Mouse (Mus musculus) layer of hippocampus, adult 9-11 months (tissue): ENCODE data around the gene Rfng.
"Not testable (repeated sequence)": the region's sequence is repeated elsewhere in the genome, so short reads cannot be mapped to it uniquely, and the experiment has no call there.

Source experiments
- DNase-seq: peaks from one replicate; pipeline ENCODE4 v3.0.0; 2022

Gene Rfng

DNA sequence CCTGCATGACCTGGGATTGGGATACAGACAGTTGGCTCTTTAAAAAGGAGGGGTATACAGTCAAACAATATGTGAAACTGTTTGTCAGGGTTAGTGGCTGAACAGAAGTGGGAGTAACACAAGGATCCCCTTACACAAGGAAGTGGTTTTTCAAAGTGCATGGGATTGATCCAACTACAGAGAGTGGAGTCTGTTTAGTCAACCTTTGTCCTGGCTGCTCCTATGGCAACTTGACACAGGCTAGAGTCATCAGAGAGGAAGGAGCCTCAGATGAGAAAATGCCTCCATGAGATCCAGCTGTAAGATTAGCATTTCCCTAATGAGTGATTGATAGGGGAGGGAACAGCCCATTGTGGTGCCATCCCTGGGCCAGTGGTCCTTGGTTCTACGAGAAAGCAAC, 15.8 kb downstream of the Rfng start:
- DNase-seq = no peak

DNA sequence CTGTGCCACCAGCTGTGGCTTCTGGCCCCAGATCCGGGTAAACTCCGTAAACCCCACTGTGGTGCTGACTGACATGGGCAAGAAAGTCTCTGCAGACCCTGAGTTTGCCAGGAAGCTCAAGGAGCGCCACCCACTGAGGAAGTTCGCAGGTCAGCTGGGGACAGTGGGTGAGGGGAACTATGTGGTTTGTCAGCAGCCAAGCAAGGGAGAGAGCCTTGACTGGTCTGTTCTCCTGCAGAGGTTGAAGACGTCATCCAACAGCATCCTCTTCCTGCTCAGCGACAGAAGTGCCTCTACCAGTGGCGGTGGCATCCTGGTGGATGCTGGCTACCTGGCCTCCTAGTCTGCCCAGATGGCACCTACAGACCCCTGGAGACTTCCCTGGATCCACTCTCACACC, 17.0 kb downstream of the Rfng start:
- DNase-seq = not testable (repeated sequence)

DNA sequence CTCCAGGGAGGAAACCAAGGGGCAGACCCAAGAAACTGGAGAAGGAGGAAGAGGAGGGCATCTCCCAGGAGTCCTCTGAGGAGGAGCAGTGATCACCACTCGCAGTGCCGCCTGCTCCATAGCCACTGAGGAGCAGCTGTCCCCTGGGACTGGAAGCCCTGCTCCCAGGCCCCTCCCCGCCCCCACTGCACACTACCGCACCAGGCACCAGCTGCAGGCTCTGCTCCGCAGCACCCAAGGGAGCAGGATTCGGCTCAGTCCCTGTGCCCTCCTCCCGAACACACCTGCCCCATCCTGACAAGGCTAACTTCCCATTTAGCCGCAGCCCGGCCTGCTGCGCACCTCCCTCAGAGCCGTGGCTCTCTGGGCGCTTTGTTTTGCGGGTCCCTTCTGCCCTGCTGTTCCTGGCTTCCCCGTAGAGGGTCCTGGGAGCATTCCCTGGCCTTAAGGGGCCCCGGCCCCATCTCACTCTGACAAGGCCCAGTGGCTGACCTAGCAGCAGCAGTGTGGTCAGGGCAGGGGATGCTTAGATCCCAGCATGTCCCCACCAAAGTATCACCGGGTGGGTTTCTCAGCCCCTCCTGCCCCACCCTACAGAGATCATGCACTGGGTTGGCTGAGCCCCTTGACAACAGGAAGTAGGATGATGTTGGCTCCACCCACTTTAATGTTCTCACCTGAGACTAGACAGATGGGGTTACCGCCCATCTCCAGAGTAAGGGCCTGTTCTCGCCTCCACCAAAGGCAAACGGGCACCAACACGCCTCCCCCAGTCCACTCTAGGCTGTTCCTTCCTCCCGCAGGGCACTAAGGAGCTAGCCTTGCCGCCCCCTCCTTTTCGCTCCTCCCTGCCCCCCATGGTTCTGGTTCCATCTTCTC, 20.6 kb downstream of the Rfng start:
- not testable (repeated sequence) for DNase-seq

DNA sequence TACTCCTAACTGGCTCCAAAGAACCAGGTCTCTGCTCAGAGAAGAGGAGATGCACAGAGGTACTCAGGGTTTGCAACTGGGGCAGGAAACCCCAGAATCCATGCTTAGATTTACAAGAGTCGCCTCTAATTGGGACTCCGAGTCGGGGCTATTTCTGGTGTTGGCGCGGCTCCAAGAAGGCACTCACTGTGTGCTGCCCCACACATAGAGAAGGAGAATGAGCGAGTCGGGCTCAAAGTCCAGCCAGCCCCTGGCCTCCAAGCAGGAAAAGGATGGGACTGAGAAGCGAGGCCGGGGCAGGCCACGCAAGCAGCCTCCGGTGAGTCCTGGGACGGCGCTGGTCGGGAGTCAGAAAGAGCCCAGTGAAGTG, 21.4 kb downstream of the Rfng start, which contains the start of gene Hmga1b:
Hmga1b (plus strand) TSS at position 123 of the 370 bp plus-strand sequence.
- DNase-seq = not testable (repeated sequence)

- DNase-seq = no peak
Observed at GRCm38 (mm10) chr11:120761811-120762671, 22.0 kb downstream of the Rfng start.

DNA sequence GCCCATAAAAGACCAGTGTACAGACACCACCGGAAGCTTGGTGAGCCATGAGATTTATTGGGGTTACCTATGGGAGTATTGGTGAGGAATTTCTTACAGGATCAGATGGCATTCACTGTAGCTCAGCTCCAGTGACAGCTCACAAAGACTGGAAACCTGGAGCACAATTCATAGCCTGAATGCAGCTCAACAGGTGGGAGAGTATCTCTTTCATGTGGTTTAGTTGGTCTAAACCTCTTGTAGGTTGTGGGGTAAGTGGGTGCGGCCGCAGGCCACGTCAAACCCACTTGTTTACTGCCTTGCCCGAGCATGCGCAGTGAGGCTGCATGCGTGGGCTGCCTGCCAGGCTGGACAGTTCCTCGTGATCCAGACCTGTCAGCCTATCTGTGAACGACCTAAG, 23.8 kb downstream of the Rfng start:
- DNase-seq = no peak

DNA sequence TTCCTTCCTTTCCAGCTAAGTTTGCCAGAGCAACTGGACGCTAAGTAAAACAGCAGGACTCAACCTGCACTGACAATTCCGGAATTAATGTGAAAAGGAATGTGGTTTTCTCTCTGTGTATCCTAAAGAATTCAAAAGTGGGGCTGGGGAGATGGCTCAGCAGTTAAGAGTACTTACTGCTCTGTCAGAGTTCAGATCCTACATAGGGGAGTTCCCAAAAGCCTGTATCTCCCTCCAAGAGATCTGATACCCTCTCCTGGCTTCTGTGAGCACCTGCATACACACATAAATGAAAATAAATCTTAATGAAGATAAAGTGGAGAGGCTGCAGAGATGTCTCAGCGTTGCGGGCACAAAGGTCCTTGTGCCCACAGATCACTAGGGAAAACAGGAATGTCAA, 32.4 kb downstream of the Rfng start:
- DNase-seq = no peak

DNA sequence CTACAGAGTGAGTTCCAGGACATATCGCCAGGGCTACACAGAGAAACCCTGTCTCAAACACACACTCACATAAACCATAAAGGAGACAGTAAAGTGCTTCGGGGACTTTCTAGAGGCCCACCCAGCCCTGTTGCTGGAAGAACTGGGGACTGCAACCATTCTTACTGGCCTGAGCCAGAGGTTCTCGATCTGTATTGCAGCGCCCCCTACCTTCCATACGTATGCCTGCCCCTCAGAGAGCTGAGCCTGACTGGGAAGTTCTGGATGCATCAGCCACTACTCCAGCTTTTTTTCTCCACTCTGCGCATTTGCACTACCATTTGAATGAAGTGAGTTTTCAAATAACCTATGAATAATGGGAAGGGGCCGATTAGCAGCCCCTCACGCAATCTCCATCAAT, 34.6 kb downstream of the Rfng start:
- no peak for DNase-seq

GRCm38 (mm10) chr11:120747974-120748373, 36.0 kb downstream of the Rfng start:
- no peak for DNase-seq

- DNase-seq = no peak
Observed at GRCm38 (mm10) chr11:120744121-120744701, 39.8 kb downstream of the Rfng start.

DNA sequence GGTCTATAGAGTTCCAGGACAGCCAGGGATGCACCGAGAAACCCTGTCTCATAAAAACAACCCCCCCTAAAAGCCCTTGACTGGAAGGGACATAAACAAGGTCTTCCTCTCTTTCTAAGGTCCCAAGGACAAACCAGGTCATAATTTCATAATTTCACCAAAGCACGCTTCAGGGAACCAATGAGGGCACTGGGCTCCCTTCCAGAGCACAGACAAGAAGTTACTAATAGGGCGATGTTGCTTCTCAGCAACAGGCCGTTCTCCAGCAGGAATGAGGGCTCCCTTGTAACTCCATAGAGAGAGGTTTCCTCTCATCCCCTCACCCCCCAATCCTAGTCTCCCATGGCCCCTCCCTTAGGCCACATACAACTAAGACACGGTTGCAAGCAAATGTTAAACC, 43.0 kb downstream of the Rfng start:
- DNase-seq = no peak

GRCm38 (mm10) chr11:120736424-120736823, 47.6 kb downstream of the Rfng start:
- no peak for DNase-seq

DNA sequence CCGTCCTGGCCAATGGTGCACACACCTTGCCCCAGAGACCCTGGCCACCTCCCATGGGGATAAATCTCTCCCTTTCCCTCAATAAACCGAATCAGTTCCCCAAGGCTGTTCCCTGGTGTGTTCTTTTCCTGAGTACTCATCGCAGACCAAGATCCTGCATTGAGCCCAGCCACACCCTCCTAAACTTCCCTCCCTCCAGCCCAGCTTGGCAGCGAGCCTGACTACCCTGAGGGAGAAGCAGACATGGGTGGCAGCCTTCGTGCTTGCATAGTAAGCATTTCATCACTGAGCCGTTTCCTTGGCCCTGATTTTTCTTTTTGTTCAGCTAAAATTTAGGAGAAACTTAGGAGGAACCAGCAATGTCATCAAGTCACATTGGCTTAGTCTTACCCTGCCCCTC, 50.5 kb downstream of the Rfng start:
- no peak for DNase-seq

DNA sequence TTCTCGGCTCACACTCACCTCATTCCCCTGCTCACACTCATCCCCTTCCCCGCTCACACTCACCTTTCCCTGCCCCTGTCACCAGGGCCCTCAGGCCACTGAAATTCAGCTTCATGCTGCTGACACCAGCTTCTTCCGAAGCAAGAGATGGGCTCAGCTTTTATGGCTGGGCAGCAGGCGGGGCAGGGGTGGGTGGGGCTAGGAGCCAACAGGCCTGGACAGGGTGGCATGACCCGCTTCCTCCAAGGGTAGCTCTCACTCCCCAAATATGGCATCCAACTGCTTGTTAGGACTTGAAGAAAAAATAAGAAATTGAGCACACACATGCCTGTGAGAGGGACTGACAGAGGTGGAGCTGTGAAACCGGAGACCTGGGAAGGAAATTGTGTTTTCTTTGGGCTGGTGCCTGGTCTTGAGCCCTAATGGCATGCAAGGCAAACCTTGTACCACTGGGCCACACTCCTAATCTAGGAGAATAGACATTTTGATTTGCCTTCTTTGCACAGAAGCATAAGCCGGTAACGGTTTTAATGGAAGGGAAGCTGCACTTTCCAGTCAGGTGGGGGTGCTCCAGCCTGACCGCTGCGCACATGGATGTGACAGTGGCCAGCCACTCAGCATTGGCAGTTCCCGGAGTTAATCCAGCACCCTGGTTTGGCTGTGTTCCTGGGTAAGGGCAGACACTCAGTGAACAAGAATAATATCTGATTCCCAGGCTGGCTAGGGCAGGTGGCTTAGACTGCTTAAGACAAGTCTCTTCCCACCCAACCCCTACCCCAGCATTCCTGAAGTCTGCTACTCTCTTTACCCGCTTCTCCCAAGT, 51.9 kb downstream of the Rfng start, which contains the start of gene Cbr2:
Cbr2 (minus strand) TSS at position 257 of the 823 bp plus-strand sequence.
- DNase-seq = no peak

DNA sequence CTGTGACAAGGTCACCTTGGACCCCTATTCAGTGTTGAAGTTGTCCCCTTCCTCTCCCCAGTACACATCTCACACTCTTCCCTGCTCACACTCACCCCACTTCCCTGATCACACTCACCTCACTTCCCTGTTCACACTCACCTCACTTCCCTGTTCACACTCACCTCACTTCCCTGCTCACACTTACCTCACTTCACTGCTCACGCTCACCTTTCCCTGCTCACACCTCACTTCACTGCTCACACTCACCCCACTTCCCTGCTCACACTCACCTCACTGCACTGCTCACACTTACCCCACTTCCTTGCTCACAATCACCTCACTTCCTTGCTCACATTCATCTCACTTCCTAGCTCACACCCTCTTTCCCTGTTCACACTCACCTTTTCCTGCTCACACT, 52.6 kb downstream of the Rfng start:
- no peak for DNase-seq
